Mouse (Mus musculus) adrenal gland, adult 18-20 months (tissue): ENCODE measurements around the gene Hrh2. TPM values are rescaled to one million over a fixed set of nuclear protein-coding genes. Genes with fewer than 3 reads are reported as not detected.

ENCODE experiments used
- DNase-seq, 2 experiments: peaks; one replicate each; pipeline ENCODE4 v3.0.0; 2021 to 2022; ENCODE audit warnings: low spot score in 2 of 2
- total RNA-seq, 2 experiments: library from RNA; stranded (reverse); gene quantifications; 1 replicate in 1 of 2; 2 replicates in 1 of 2; pipeline ENCODE4 v1.2.3; 2021

Gene Hrh2
- total RNA-seq, 2 experiments from 2014 or later = 0.13 to 0.42 TPM

GRCm38 (mm10) chr13:54262741-54263510, 71.0 kb downstream of the Hrh2 start:
- DNase-seq = no peak

- no peak for DNase-seq
Observed at GRCm38 (mm10) chr13:54263641-54264040, 71.7 kb downstream of the Hrh2 start.

- DNase-seq = no peak
Observed at GRCm38 (mm10) chr13:54266472-54266871, 74.5 kb downstream of the Hrh2 start.

GRCm38 (mm10) chr13:54269087-54269486, 77.2 kb downstream of the Hrh2 start:
- no peak for DNase-seq

- no peak for DNase-seq
Observed at GRCm38 (mm10) chr13:54269628-54270027, 77.7 kb downstream of the Hrh2 start.

- DNase-seq = no peak
Observed at GRCm38 (mm10) chr13:54272076-54272475, 80.1 kb downstream of the Hrh2 start.

DNA sequence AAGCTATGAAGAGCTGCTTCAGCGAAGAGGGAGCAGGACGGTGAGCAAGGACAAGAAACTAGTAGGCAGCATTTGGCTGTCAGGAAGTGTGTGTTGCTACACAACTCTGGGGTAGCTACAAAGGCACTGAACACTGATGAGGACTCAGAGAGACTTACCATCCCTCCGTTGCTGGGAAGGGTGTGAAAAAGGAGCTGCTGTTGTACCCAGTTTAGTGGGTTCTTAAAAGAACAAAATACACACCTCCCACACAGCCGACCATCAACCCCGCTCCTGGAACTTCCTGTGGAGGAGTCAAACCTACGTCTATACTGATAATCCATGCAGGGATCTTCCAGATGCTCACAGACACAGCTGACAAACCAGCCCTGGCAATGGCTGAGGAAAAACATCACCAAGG, 85.5 kb downstream of the Hrh2 start:
- no peak for DNase-seq

GRCm38 (mm10) chr13:54280366-54280765, 88.4 kb downstream of the Hrh2 start:
- no peak for DNase-seq

- DNase-seq = no peak
Observed at GRCm38 (mm10) chr13:54281149-54281548, 89.2 kb downstream of the Hrh2 start.

- DNase-seq = no peak
Observed at GRCm38 (mm10) chr13:54281623-54282022, 89.7 kb downstream of the Hrh2 start.

DNA sequence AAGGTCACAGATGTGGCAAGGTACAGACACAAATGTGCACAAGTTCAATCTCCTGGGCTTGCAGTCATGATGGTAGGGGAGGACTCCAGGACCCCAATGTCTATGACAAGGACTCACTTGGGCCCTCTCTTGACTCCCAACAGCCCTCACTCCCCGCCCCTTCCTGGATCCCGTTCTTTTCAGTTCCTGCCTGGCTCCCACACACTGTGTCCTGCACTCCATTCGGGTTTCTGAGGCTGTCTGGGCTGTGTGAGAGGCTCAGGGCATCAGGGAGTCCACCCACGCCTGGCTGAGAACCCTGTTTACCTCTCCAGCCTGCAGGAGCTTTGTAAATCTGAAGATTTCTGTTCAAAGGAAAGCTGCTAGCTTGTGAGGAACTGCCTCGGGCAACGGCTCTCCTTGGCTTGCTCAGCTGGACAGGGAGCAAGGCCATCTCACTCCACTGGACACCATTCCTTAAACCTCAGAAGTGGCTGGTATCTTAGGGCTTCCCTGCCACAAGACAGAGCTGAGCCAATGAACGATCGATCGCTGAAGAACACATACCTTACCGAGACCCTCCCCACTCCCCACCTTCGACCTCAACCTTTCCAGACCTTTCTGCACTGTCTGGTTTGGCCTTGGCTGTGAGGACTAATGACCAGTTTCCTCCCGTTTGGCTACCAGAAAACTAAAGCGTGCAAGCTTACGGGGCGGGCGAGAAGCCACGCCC, 90.4 kb downstream of the Hrh2 start:
- DNase-seq = no peak

GRCm38 (mm10) chr13:54282861-54283206, 90.9 kb downstream of the Hrh2 start:
- DNase-seq = no peak

Other genes starting within 250 kb of the Hrh2 start
- not detected for gene Drd1, start 136.4 kb upstream of the Hrh2 start, total RNA-seq
- gene Sfxn1, start 120.3 kb upstream of the Hrh2 start, total RNA-seq = 10 to 100 TPM; 52.2 to 62.6 TPM
- gene Cplx2, start 179.2 kb downstream of the Hrh2 start, total RNA-seq = 10 to 100 TPM; 20.9 to 21.3 TPM